Mouse (Mus musculus): ENCODE measurements at regions not wholly inside any gene's neighbourhood (a gene's known extent, or its start where the extent isn't known, plus 50 kb on each side); places are given as distances from the start of the nearest gene placed in this dataset.

- TF ChIP-seq CTCF (IDR thresholded peaks at IDR 0.05; ENCODE audit: insufficient read depth, low read depth, low read length) (no peak), POLR2A (IDR thresholded peaks at IDR 0.05; ENCODE audit: insufficient read depth, low read depth, low read length) (no peak)
These were observed 87.8 kb upstream of the Ado start for GRCm38 (mm10) chr10:67636569-67636968.

Data from olfactory bulb, adult 2 months (tissue).